Mouse (Mus musculus): Measurements from ENCODE around the gene Il9. TPM values are rescaled to one million over a fixed set of nuclear protein-coding genes. Genes with fewer than 3 reads are reported as not detected.
A peak's percentile ranks its signal among the peaks of the same experiment; 100 is the strongest.

Gene Il9
- polyA plus RNA-seq, 1 experiment, result not detected

GRCm38 (mm10) chr13:56472661-56473060, 9.4 kb downstream of the Il9 start:
- no peaks in the 10 kb centered on the region for H3K36me3 ChIP-seq (ENCODE audit: control insufficient read depth, insufficient read depth, low read length)
- 84% methylated on average over 9 of the region's 9 CpGs for WGBS
- TF ChIP-seq POLR2A (IDR thresholded peaks at IDR 0.05; ENCODE audit: low read depth, low read length), result no peak
- no peak for TF ChIP-seq CTCF (IDR thresholded peaks at IDR 0.05; ENCODE audit: extremely low read depth, insufficient read length, insufficient replicate concordance, low read depth, low read length)

GRCm38 (mm10) chr13:56471951-56472350, 10.1 kb downstream of the Il9 start:
- TF ChIP-seq POLR2A (IDR thresholded peaks at IDR 0.05; ENCODE audit: low read depth, low read length), result no peak
- 68% methylated on average over 9 of the region's 9 CpGs for WGBS
- Histone ChIP-seq H3K4me1 (ENCODE audit: control insufficient read depth, insufficient read depth, insufficient read length, low read length) (no peaks in the 10 kb centered on the region), H3K27me3 (ENCODE audit: control insufficient read depth, insufficient read depth, low read length) (no peaks in the 10 kb centered on the region), H3K36me3 (ENCODE audit: control insufficient read depth, insufficient read depth, low read length) (no peaks in the 10 kb centered on the region), H3K4me3 (ENCODE audit: low read depth, low read length) (no peak overlapping the region), H3K27ac (ENCODE audit: insufficient read depth, low read depth, low read length) (peak overlapping the region; percentile 21; the same call in 1 of the 2 replicates)

More at GRCm38 (mm10) chr13:56472661-56473060, 9.4 kb downstream of the Il9 start:
- no peak overlapping the region for H3K27ac ChIP-seq (ENCODE audit: insufficient read depth, low read depth, low read length)
- H3K4me3 ChIP-seq (ENCODE audit: low read depth, low read length), result no peak overlapping the region
- no peaks in the 10 kb centered on the region for H3K27me3 ChIP-seq (ENCODE audit: control insufficient read depth, insufficient read depth, low read length)
- no peaks in the 10 kb centered on the region for H3K4me1 ChIP-seq (ENCODE audit: control insufficient read depth, insufficient read depth, insufficient read length, low read length)

- Histone ChIP-seq H3K4me3 (ENCODE audit: low read depth, low read length) (no peak overlapping the region), H3K36me3 (ENCODE audit: control insufficient read depth, insufficient read depth, low read length) (no peaks in the 10 kb centered on the region), H3K4me1 (ENCODE audit: control insufficient read depth, insufficient read depth, insufficient read length, low read length) (no peaks in the 10 kb centered on the region; the same call in 1 of the 2 replicates), H3K27ac (ENCODE audit: insufficient read depth, low read depth, low read length) (no peak overlapping the region), H3K27me3 (ENCODE audit: control insufficient read depth, insufficient read depth, low read length) (no peaks in the 10 kb centered on the region)
- 86% methylated on average over 6 of the region's 6 CpGs for WGBS
- TF ChIP-seq POLR2A (IDR thresholded peaks at IDR 0.05; ENCODE audit: low read depth, low read length) (no peak), CTCF (IDR thresholded peaks at IDR 0.05; ENCODE audit: extremely low read depth, insufficient read length, insufficient replicate concordance, low read depth, low read length) (no peak)
Observed at GRCm38 (mm10) chr13:56471211-56471610, 10.8 kb downstream of the Il9 start.

GRCm38 (mm10) chr13:56468536-56468935, 13.5 kb downstream of the Il9 start:
- 88% methylated on average over 4 of the region's 4 CpGs for WGBS
- Histone ChIP-seq H3K4me1 (ENCODE audit: control insufficient read depth, insufficient read depth, insufficient read length, low read length) (peaks cover 6% of the 10 kb centered on the region), H3K4me3 (ENCODE audit: low read depth, low read length) (no peak overlapping the region), H3K36me3 (ENCODE audit: control insufficient read depth, insufficient read depth, low read length) (no peaks in the 10 kb centered on the region), H3K27me3 (ENCODE audit: control insufficient read depth, insufficient read depth, low read length) (no peaks in the 10 kb centered on the region), H3K27ac (ENCODE audit: insufficient read depth, low read depth, low read length) (no peak overlapping the region)
- TF ChIP-seq POLR2A (IDR thresholded peaks at IDR 0.05; ENCODE audit: low read depth, low read length) (no peak), CTCF (IDR thresholded peaks at IDR 0.05; ENCODE audit: extremely low read depth, insufficient read length, insufficient replicate concordance, low read depth, low read length) (no peak)

- H3K27ac ChIP-seq (ENCODE audit: insufficient read depth, low read depth, low read length), result no peak overlapping the region
Observed at GRCm38 (mm10) chr13:56467786-56468185, 14.3 kb downstream of the Il9 start.

GRCm38 (mm10) chr13:56463750-56464149, 18.3 kb downstream of the Il9 start:
- TF ChIP-seq POLR2A (IDR thresholded peaks at IDR 0.05; ENCODE audit: low read depth, low read length) (no peak), CTCF (IDR thresholded peaks at IDR 0.05; ENCODE audit: extremely low read depth, insufficient read length, insufficient replicate concordance, low read depth, low read length) (no peak)
- Histone ChIP-seq H3K27me3 (ENCODE audit: control insufficient read depth, insufficient read depth, low read length) (no peaks in the 10 kb centered on the region), H3K36me3 (ENCODE audit: control insufficient read depth, insufficient read depth, low read length) (no peaks in the 10 kb centered on the region), H3K27ac (ENCODE audit: insufficient read depth, low read depth, low read length) (peak overlapping the region; percentile 58), H3K4me3 (ENCODE audit: low read depth, low read length) (no peak overlapping the region), H3K4me1 (ENCODE audit: control insufficient read depth, insufficient read depth, insufficient read length, low read length) (peaks cover 9% of the 10 kb centered on the region)
- 71% methylated on average over 6 of the region's 6 CpGs for WGBS

More at GRCm38 (mm10) chr13:56467786-56468185, 14.3 kb downstream of the Il9 start:
- 94% methylated on average over 7 of the region's 7 CpGs for WGBS
- Histone ChIP-seq H3K36me3 (ENCODE audit: control insufficient read depth, insufficient read depth, low read length) (no peaks in the 10 kb centered on the region), H3K27me3 (ENCODE audit: control insufficient read depth, insufficient read depth, low read length) (no peaks in the 10 kb centered on the region), H3K4me1 (ENCODE audit: control insufficient read depth, insufficient read depth, insufficient read length, low read length) (peaks cover 9% of the 10 kb centered on the region), H3K4me3 (ENCODE audit: low read depth, low read length) (no peak overlapping the region)
- TF ChIP-seq POLR2A (IDR thresholded peaks at IDR 0.05; ENCODE audit: low read depth, low read length) (no peak), CTCF (IDR thresholded peaks at IDR 0.05; ENCODE audit: extremely low read depth, insufficient read length, insufficient replicate concordance, low read depth, low read length) (no peak)

- 87% methylated on average over 7 of the region's 7 CpGs for WGBS
- H3K27me3 ChIP-seq (ENCODE audit: control insufficient read depth, insufficient read depth, low read length), result no peaks in the 10 kb centered on the region
- peak overlapping the region; percentile 58; the same call in 1 of the 2 replicates for H3K27ac ChIP-seq (ENCODE audit: insufficient read depth, low read depth, low read length)
- H3K36me3 ChIP-seq (ENCODE audit: control insufficient read depth, insufficient read depth, low read length), result no peaks in the 10 kb centered on the region
- no peak overlapping the region for H3K4me3 ChIP-seq (ENCODE audit: low read depth, low read length)
- TF ChIP-seq CTCF (IDR thresholded peaks at IDR 0.05; ENCODE audit: extremely low read depth, insufficient read length, insufficient replicate concordance, low read depth, low read length) (no peak), POLR2A (IDR thresholded peaks at IDR 0.05; ENCODE audit: low read depth, low read length) (no peak)
- H3K4me1 ChIP-seq (ENCODE audit: control insufficient read depth, insufficient read depth, insufficient read length, low read length), result peaks cover 9% of the 10 kb centered on the region
Observed at GRCm38 (mm10) chr13:56463261-56463660, 18.8 kb downstream of the Il9 start.
